Mouse (Mus musculus) spleen, postnatal 4 days (tissue): ENCODE results near the gene Gmfb.
"Not testable (repeated sequence)": the region's sequence is repeated elsewhere in the genome, so short reads cannot be mapped to it uniquely, and the experiment has no call there.

Source experiments
- DNase-seq, 2 experiments: peaks; one replicate each; pipeline ENCODE4 v3.0.0; 2022; ENCODE audit warnings: low spot score in 2 of 2

Gene Gmfb

GRCm38 (mm10) chr14:46821873-46822716 is at the start of gene Gmfb:
Gene Gmfb, minus strand, starts transcription at chr14:46822242.
- peak; percentile 95 to 99 for DNase-seq

GRCm38 (mm10) chr14:46862922-46863321 is 40.9 kb upstream of the Gmfb start:
- DNase-seq = no peak

GRCm38 (mm10) chr14:46853677-46854076 is 31.6 kb upstream of the Gmfb start:
- DNase-seq = no peak

- no peak for DNase-seq
Measured at GRCm38 (mm10) chr14:46849769-46850168, 27.7 kb upstream of the Gmfb start.

GRCm38 (mm10) chr14:46848736-46849135 is 26.7 kb upstream of the Gmfb start:
- no peak for DNase-seq

- no peak for DNase-seq
Measured at GRCm38 (mm10) chr14:46848063-46848590, 26.1 kb upstream of the Gmfb start.

- no peak for DNase-seq
Measured at GRCm38 (mm10) chr14:46845706-46846105, 23.7 kb upstream of the Gmfb start.

- DNase-seq = no peak
Measured at GRCm38 (mm10) chr14:46839326-46839725, 17.3 kb upstream of the Gmfb start.

- no peak for DNase-seq
Measured at GRCm38 (mm10) chr14:46832354-46833272, 10.6 kb upstream of the Gmfb start.

GRCm38 (mm10) chr14:46831837-46832333 is 9.8 kb upstream of the Gmfb start, which contains the start of gene Cgrrf1:
Gene Cgrrf1, plus strand, starts transcription at chr14:46832125.
- peak; percentile 97 for DNase-seq

- no peak for DNase-seq
Measured at GRCm38 (mm10) chr14:46831295-46831694, 9.3 kb upstream of the Gmfb start.

- no peak for DNase-seq
Measured at GRCm38 (mm10) chr14:46827430-46827829, 5.4 kb upstream of the Gmfb start.

- DNase-seq = no peak
Measured at GRCm38 (mm10) chr14:46823996-46824395, 2.0 kb upstream of the Gmfb start.

GRCm38 (mm10) chr14:46821271-46821872 is 670 bp downstream of the Gmfb start:
- DNase-seq = no peak

GRCm38 (mm10) chr14:46819961-46820360 is 2.1 kb downstream of the Gmfb start:
- not testable (repeated sequence) for DNase-seq

- DNase-seq = no peak
Measured at GRCm38 (mm10) chr14:46818743-46819142, 3.3 kb downstream of the Gmfb start.

- no peak for DNase-seq
Measured at GRCm38 (mm10) chr14:46816916-46817622, 5.0 kb downstream of the Gmfb start.

- DNase-seq = no peak
Measured at GRCm38 (mm10) chr14:46815640-46816039, 6.4 kb downstream of the Gmfb start.

GRCm38 (mm10) chr14:46807927-46808326 is 14.1 kb downstream of the Gmfb start:
- DNase-seq = no peak

- no peak for DNase-seq
Measured at GRCm38 (mm10) chr14:46806186-46806585, 15.9 kb downstream of the Gmfb start.

- DNase-seq = no peak
Measured at GRCm38 (mm10) chr14:46803791-46804190, 18.3 kb downstream of the Gmfb start.
